Mouse (Mus musculus) MEL (cell line): Measurements from ENCODE around the gene Syt8. TPM values are rescaled to one million over a fixed set of nuclear protein-coding genes. Genes with fewer than 3 reads are reported as not detected.
A peak's percentile ranks its signal among the peaks of the same experiment; 100 is the strongest.

Experiments used
- DNase-seq: peaks from one replicate; pipeline ENCODE4 v3.0.0; 2011; ENCODE audit warnings: low read depth, low spot score
- H3K27ac ChIP-seq: 2 replicates; pipeline ENCODE4 v1.5.1; 2012; ENCODE audit warnings: low read depth, mild to moderate bottlenecking, control low read depth, low read length, moderate library complexity; ENCODE audit not compliant: control insufficient read depth
- H3K27me3 ChIP-seq, 2 experiments: fragments of 150-350 bp in 1 of 2; sonication (generic) in 1 of 2; 2 replicates each; pipeline ENCODE4 v1.6.1; 2012; ENCODE audit warnings: low read length in 2 of 2, mild to moderate bottlenecking in 2 of 2, improper control_type of control experiment in 1 of 2, moderate library complexity in 1 of 2; ENCODE audit not compliant: insufficient read depth in 2 of 2, control insufficient read depth in 1 of 2
- H3K36me3 ChIP-seq, 2 experiments: 2 replicates each; pipeline ENCODE4 v1.6.1; 2012 to 2014; ENCODE audit warnings: low read length in 2 of 2, improper control_type of control experiment in 1 of 2, inconsistent platforms in 1 of 2, mild to moderate bottlenecking in 1 of 2; ENCODE audit not compliant: insufficient read depth in 2 of 2, control insufficient read depth in 1 of 2
- H3K4me1 ChIP-seq, 2 experiments: fragments of 150-350 bp in 1 of 2; sonication (generic) in 1 of 2; 2 replicates each; pipeline ENCODE4 v1.6.1; 2012; ENCODE audit warnings: low read length in 2 of 2, improper control_type of control experiment in 1 of 2, mild to moderate bottlenecking in 1 of 2; ENCODE audit not compliant: insufficient read depth in 2 of 2, control insufficient read depth in 1 of 2
- H3K4me3 ChIP-seq, 2 experiments: fragments of 150-350 bp in 1 of 2; sonication (generic) in 1 of 2; 2 replicates each; pipeline ENCODE4 v1.5.1; 2012; ENCODE audit warnings: low read depth in 2 of 2, low read length in 2 of 2, mild to moderate bottlenecking in 2 of 2, moderate library complexity in 2 of 2, control low read depth in 1 of 2, improper control_type of control experiment in 1 of 2; ENCODE audit not compliant: control insufficient read depth in 1 of 2, insufficient read depth in 1 of 2
- H3K79me2 ChIP-seq: 2 replicates; pipeline ENCODE4 v1.6.1; 2012; ENCODE audit warnings: mild to moderate bottlenecking, low read length, moderate library complexity; ENCODE audit not compliant: control insufficient read depth, poor library complexity, insufficient read depth
- H3K9ac ChIP-seq: 2 replicates; pipeline ENCODE4 v1.6.1; 2012; ENCODE audit warnings: low read depth, mild to moderate bottlenecking, control low read depth, low read length, moderate library complexity; ENCODE audit not compliant: control insufficient read depth, poor library complexity, severe bottlenecking
- H3K9me3 ChIP-seq: fragments of 150-350 bp; sonication (generic); replicated peaks from 2 replicates; pipeline ENCODE4 v1.6.1; 2012; ENCODE audit warnings: mild to moderate bottlenecking, low read length, improper control_type of control experiment, moderate library complexity; ENCODE audit not compliant: insufficient read depth
- BHLHE40 ChIP-seq: IDR thresholded peaks from 2 replicates; pipeline ENCODE4 v1.6.1; 2012; ENCODE audit warnings: low read depth, mild to moderate bottlenecking, inconsistent platforms, low read length, improper control_type of control experiment, borderline replicate concordance
- CHD1 ChIP-seq: IDR thresholded peaks from 2 replicates; pipeline ENCODE4 v1.6.1; 2012; ENCODE audit warnings: low read depth, mild to moderate bottlenecking, inconsistent platforms, low read length, improper control_type of control experiment
- CHD2 ChIP-seq: IDR thresholded peaks from 2 replicates; pipeline ENCODE4 v1.6.1; 2011; ENCODE audit warnings: low read length, improper control_type of control experiment
- E2F4 ChIP-seq: IDR thresholded peaks from 2 replicates; pipeline ENCODE4 v1.6.1; 2011; ENCODE audit warnings: low read depth, low read length, improper control_type of control experiment, borderline replicate concordance
- ELF1 ChIP-seq: IDR thresholded peaks from 2 replicates; pipeline ENCODE4 v1.6.1; 2014; ENCODE audit warnings: low read depth, mild to moderate bottlenecking, inconsistent platforms, low read length, improper control_type of control experiment, moderate library complexity
- HCFC1 ChIP-seq: IDR thresholded peaks from 2 replicates; pipeline ENCODE4 v1.6.1; 2012; ENCODE audit warnings: low read depth, mild to moderate bottlenecking, inconsistent platforms, low read length, improper control_type of control experiment, moderate library complexity
- JUND ChIP-seq: IDR thresholded peaks from 2 replicates; pipeline ENCODE4 v1.6.1; 2011; ENCODE audit warnings: low read depth, mild to moderate bottlenecking, improper control_type of control experiment, low read length
- KAT2A ChIP-seq: conservative IDR thresholded peaks from 2 replicates; pipeline ENCODE4 v1.6.1; 2012; ENCODE audit warnings: low read depth, low read length, improper control_type of control experiment, inconsistent platforms
- MAX ChIP-seq: IDR thresholded peaks from 2 replicates; pipeline ENCODE4 v1.6.1; 2011; ENCODE audit warnings: low read length, improper control_type of control experiment
- MXI1 ChIP-seq: IDR thresholded peaks from 2 replicates; pipeline ENCODE4 v1.6.1; 2011; ENCODE audit warnings: mild to moderate bottlenecking, low read depth, low read length, improper control_type of control experiment
- NRF1 ChIP-seq: IDR thresholded peaks from 2 replicates; pipeline ENCODE4 v1.6.1; 2014; ENCODE audit warnings: low read depth, mild to moderate bottlenecking, inconsistent platforms, low read length, improper control_type of control experiment, moderate library complexity; ENCODE audit not compliant: poor library complexity, insufficient read depth, severe bottlenecking
- POLR2AphosphoS2 ChIP-seq: IDR thresholded peaks from 2 replicates; pipeline ENCODE4 v1.6.1; 2011; ENCODE audit warnings: low read length, improper control_type of control experiment
- SMC3 ChIP-seq: IDR thresholded peaks from 2 replicates; pipeline ENCODE4 v1.6.1; 2011; ENCODE audit warnings: low read depth, low read length, improper control_type of control experiment
- TAL1 ChIP-seq: IDR thresholded peaks from 2 replicates; pipeline ENCODE4 v1.6.1; 2012; ENCODE audit warnings: mild to moderate bottlenecking, inconsistent platforms, low read length, moderate library complexity, mixed read lengths
- ZC3H11A ChIP-seq: IDR thresholded peaks from 2 replicates; pipeline ENCODE4 v1.6.1; 2012; ENCODE audit warnings: low read depth, mild to moderate bottlenecking, inconsistent platforms, low read length, improper control_type of control experiment
- ZNF384 ChIP-seq: IDR thresholded peaks from 2 replicates; pipeline ENCODE4 v1.6.1; 2012; ENCODE audit warnings: low read depth, mild to moderate bottlenecking, inconsistent platforms, low read length, improper control_type of control experiment
- polyA plus RNA-seq, 2 experiments: library from polyadenylated mRNA; stranded (reverse) in 1 of 2; unstranded in 1 of 2; fragments of >175 nt in 1 of 2; fragments of >200 nt in 1 of 2; gene quantifications; 2 replicates each; pipeline versions ENCODE4 v1.2.1 to v1.2.4; 2012; ENCODE audit warnings: low replicate concordance in 2 of 2, low read depth in 1 of 2; ENCODE audit not compliant: insufficient read length in 2 of 2, insufficient read depth in 1 of 2, missing spikeins in 1 of 2
- total RNA-seq: library from RNA; depleted of rRNA; stranded (reverse); fragments of 300-350 nt; gene quantifications from 2 replicates; pipeline ENCODE4 v1.2.3, GENCODE M21; 2012

Gene Syt8
- total and polyA plus RNA-seq, 3 experiments = not detected

GRCm38 (mm10) chr7:142388740-142389139 lies 45.9 kb upstream of the Syt8 start:
- Histone ChIP-seq H3K79me2 (peaks cover 21% of the 10 kb centered on the region), H3K4me1 (peaks cover 9 to 35% of the 10 kb centered on the region in 2 experiments), H3K27me3 (no peaks in the 10 kb centered on the region), H3K9ac (no peak overlapping the region), H3K4me3 (no peak overlapping the region), H3K27ac (no peak overlapping the region), H3K9me3 (no peaks in the 10 kb centered on the region), H3K36me3 (peaks cover 2 to 9% of the 10 kb centered on the region in 2 experiments)
- no peak for DNase-seq
- TF ChIP-seq MXI1 (no peak), ZNF384 (no peak), E2F4 (no peak), HCFC1 (no peak), POLR2AphosphoS2 (no peak), ELF1 (no peak), SMC3 (no peak)

- peak; percentile 29 for DNase-seq
- Histone ChIP-seq H3K4me3 (no peak overlapping the region), H3K4me1 (peaks cover 22 to 49% of the 10 kb centered on the region in 2 experiments), H3K9me3 (no peaks in the 10 kb centered on the region), H3K36me3 (peaks cover 0 to 22% of the 10 kb centered on the region in 2 experiments), H3K9ac (no peak overlapping the region), H3K79me2 (peaks cover 21% of the 10 kb centered on the region), H3K27ac (no peak overlapping the region), H3K27me3 (no peaks in the 10 kb centered on the region)
- TF ChIP-seq ZC3H11A (no peak), BHLHE40 (no peak), SMC3 (no peak), NRF1 (no peak), TAL1 (no peak), CHD1 (no peak), POLR2AphosphoS2 (no peak), JUND (no peak), ZNF384 (no peak), KAT2A (no peak), MAX (no peak), CHD2 (no peak)
These were observed 44.5 kb upstream of the Syt8 start for GRCm38 (mm10) chr7:142389961-142390650.
